Mouse (Mus musculus): Measurements from ENCODE around the gene Olfr1105.

The Olfr1105 gene

DNA sequence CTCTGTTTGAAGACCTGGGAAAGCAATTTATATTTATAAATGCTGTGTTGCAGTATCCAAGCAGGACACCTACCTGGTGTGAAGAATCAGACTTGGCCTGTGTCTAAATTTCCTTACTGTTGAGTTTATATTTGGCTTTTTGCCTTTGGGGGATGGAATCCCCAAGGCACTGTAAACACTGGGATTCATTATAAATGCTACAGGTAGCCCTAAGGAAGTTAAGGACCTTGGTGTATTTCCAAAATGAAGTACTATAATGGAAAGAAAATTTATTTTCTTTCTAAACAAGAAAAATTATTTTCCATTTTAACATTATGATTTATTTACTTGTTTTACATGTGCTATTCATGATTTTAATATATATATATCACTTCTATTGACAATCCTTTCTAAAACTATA is at the start of gene Olfr1105:
TSS of gene Olfr1105 (minus strand) at position 101 of the 400 bp plus-strand sequence.
- DNase-seq, result no peak

DNA sequence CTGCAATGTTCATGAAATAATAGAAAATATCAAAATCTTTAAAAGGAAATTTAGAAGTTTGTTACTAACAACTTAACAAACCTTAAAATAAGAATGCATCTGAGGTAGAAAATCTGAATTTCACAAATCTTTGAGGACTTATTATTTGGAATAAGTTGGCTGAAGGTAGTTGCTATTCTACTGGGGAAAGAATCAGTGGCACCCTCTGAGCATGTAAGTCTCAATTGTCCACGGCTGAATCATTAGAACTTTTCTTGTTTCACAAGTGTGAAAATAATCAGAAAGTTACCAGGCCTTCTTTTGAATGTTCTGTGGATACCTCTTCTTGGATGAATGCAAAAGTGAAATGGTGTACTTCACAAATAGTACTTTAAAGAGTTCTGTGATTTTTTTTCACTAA is 39.4 kb upstream of the Olfr1105 start, which contains the start of gene Olfr1107:
TSS of gene Olfr1107 (minus strand) at position 101 of the 400 bp plus-strand sequence.
- no peak for DNase-seq

DNA sequence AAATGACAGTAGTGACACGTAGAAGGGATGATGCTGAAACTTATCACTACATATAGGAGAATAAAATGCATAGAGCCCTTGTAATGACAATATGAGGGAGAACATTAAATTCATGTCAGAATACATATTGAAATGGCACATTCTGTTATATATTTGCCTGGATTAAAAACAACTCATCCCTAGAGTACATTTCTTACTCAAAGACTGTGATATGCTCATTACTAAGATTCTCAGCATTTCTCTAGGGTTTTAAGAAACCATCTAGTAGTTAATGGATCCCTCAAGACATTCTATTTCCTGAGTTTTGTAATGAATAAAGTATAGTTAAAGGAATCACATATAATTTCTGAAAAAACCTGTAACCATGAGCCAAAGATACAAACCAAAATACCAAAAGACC is 15.8 kb upstream of the Olfr1105 start, which contains the start of gene Olfr1106:
TSS of gene Olfr1106 (minus strand) at position 101 of the 400 bp plus-strand sequence.
- no peak for DNase-seq

DNA sequence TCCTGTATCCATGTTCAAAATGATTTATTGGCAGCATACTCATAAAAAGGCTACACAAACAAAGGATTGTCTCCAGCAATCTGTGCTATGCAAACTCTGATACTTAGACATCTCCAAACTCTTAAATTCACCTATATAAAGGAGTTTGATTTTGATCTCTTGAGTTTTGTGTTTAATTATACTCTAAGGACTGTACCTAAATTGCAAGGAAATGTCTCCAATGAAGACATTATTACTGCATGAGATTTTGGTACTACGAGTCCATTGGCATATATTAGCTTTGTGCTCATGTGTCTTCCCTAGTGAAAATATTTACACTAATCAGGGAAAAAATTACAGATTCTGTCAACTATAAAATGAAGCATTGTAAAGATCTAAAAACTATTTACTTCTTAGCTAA is 9.4 kb downstream of the Olfr1105 start, which contains the start of gene Olfr1104:
TSS of gene Olfr1104 (minus strand) at position 101 of the 400 bp plus-strand sequence.
- DNase-seq, result no peak

DNA sequence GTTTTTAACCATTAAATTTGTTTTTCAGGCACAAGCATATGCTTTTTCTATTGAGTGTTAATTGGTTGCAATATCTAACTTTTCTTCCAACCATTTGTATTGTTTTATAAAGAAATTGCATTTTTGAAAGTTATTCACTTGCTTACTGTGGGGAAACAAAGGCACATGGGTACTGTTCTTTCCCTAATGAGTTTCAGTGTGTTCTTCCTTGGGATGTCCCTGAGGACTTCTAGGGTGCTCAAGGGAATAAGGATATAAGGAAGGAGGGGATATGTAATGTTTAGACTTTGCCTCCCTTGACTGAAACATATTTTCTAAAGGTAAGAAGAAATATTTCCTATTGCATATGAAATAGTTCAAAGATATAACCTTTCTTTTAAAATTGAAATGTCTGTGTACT is 38.2 kb downstream of the Olfr1105 start, which contains the start of gene Olfr1102:
TSS of gene Olfr1102 (plus strand) at position 301 of the 400 bp plus-strand sequence.
- no peak for DNase-seq

DNA sequence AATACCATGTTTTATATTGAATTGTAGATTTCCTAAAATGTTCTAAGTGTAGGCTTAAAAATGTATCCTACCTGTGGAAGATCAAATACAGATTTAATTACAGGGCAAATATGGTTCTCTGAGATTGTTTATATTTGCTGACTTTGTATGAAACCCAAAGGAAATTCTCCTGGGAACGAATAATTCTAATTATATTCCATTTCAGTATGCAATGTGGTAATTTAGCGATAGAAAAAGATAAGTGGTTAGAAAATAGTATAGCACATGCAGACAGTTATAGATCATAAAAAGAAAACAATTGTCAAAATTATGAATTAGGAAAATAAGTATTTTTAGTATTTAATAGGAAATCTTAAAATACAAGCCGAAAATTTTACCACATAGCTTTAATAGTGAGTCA is 45.2 kb downstream of the Olfr1105 start, which contains the start of gene Olfr1101:
TSS of gene Olfr1101 (minus strand) at position 101 of the 400 bp plus-strand sequence.
- DNase-seq, result no peak
